Mouse (Mus musculus) small intestine, adult 2 months (tissue): ENCODE results near the gene Mtss1l. TPM values are rescaled to one million over a fixed set of nuclear protein-coding genes. Genes with fewer than 3 reads are reported as not detected.

Experiments used
- H3K27ac ChIP-seq: fragments of 200-500 bp; 2 replicates; pipeline ENCODE4 v1.5.1; 2012; ENCODE audit warnings: low read depth, low read length, control low read depth, inconsistent platforms; ENCODE audit not compliant: insufficient read depth
- H3K27me3 ChIP-seq: fragments of 200-500 bp; 2 replicates; pipeline ENCODE4 v1.6.1; 2012; ENCODE audit warnings: mild to moderate bottlenecking, moderate library complexity, low read length, inconsistent platforms; ENCODE audit not compliant: control insufficient read depth, insufficient read depth
- H3K36me3 ChIP-seq: fragments of 200-500 bp; 2 replicates; pipeline ENCODE4 v1.6.1; 2012; ENCODE audit warnings: mild to moderate bottlenecking, low read length, control low read depth, inconsistent platforms; ENCODE audit not compliant: control insufficient read depth, insufficient read depth
- H3K4me1 ChIP-seq: fragments of 200-500 bp; 2 replicates; pipeline ENCODE4 v1.6.1; 2012; ENCODE audit warnings: low read length, inconsistent platforms, mixed read lengths; ENCODE audit not compliant: control insufficient read depth, insufficient read depth, insufficient read length
- H3K4me3 ChIP-seq: fragments of 200-500 bp; 2 replicates; pipeline ENCODE4 v1.5.1; 2012; ENCODE audit warnings: low read depth, mild to moderate bottlenecking, control low read depth, inconsistent platforms, low read length, moderate library complexity
- CTCF ChIP-seq: fragments of 200-500 bp; IDR thresholded peaks from 2 replicates; pipeline ENCODE4 v1.5.1; 2012; ENCODE audit warnings: low read depth, mild to moderate bottlenecking, control low read depth, inconsistent platforms, low read length, moderate library complexity, mixed read lengths; ENCODE audit not compliant: insufficient replicate concordance, insufficient read length; ENCODE audit errors: extremely low read depth
- POLR2A ChIP-seq: fragments of 200-500 bp; IDR thresholded peaks from 2 replicates; pipeline ENCODE4 v1.6.1; 2012; ENCODE audit warnings: low read depth, mild to moderate bottlenecking, control low read depth, inconsistent platforms, low read length, moderate library complexity
- WGBS: fragments of 180-500 bp; shearing (Covaris S2); methylation state at CpG from one replicate; pipeline ENCODE4 v1.1.7; 2018; 5-methylcytosine and 5-hydroxymethylcytosine counted together
- polyA plus RNA-seq: library from polyadenylated mRNA; depleted of rRNA; stranded (reverse); fragments of >200 nt; gene quantifications from 2 replicates; pipeline ENCODE4 v1.2.3, GENCODE M21; 2012

The Mtss1l gene
- polyA plus RNA-seq, 1 experiment: 21.9 TPM

- no peak for TF ChIP-seq CTCF
- TF ChIP-seq POLR2A: no peak
- WGBS: 83% methylated on average over 7 of the region's 7 CpGs
- Histone ChIP-seq H3K36me3 (peaks cover 3% of the 10 kb centered on the region; the same call in 1 of the 2 replicates), H3K27ac (no peak overlapping the region), H3K4me3 (no peak overlapping the region), H3K27me3 (no peaks in the 10 kb centered on the region), H3K4me1 (peaks cover 4% of the 10 kb centered on the region; the same call in 1 of the 2 replicates)
Observed at GRCm38 (mm10) chr8:110699501-110699900, 21.8 kb upstream of the Mtss1l start.

- H3K4me3 ChIP-seq: no peak overlapping the region
- no peaks in the 10 kb centered on the region for H3K27me3 ChIP-seq
- 96% methylated on average over 2 of the region's 2 CpGs for WGBS
Observed at GRCm38 (mm10) chr8:110700561-110700960, 20.7 kb upstream of the Mtss1l start.

GRCm38 (mm10) chr8:110702636-110703459 lies 18.4 kb upstream of the Mtss1l start:
- Histone ChIP-seq H3K4me1 (peaks cover 4% of the 10 kb centered on the region; the same call in 1 of the 2 replicates), H3K4me3 (no peak overlapping the region), H3K27ac (no peak overlapping the region; the same call in 1 of the 2 replicates), H3K27me3 (no peaks in the 10 kb centered on the region), H3K36me3 (no peaks in the 10 kb centered on the region)
- WGBS: 69% methylated on average over 9 of the region's 9 CpGs
- TF ChIP-seq CTCF: no peak
- TF ChIP-seq POLR2A: no peak

More at GRCm38 (mm10) chr8:110700561-110700960, 20.7 kb upstream of the Mtss1l start:
- Histone ChIP-seq H3K27ac (no peak overlapping the region), H3K36me3 (peaks cover 3% of the 10 kb centered on the region; the same call in 1 of the 2 replicates), H3K4me1 (peaks cover 4% of the 10 kb centered on the region; the same call in 1 of the 2 replicates)
- TF ChIP-seq POLR2A (no peak), CTCF (no peak)

- Histone ChIP-seq H3K27ac (no peak overlapping the region; the same call in 1 of the 2 replicates), H3K36me3 (no peaks in the 10 kb centered on the region), H3K4me3 (no peak overlapping the region), H3K4me1 (peaks cover 4% of the 10 kb centered on the region; the same call in 1 of the 2 replicates), H3K27me3 (no peaks in the 10 kb centered on the region)
- WGBS: 65% methylated on average over 9 of the region's 9 CpGs
- TF ChIP-seq POLR2A (no peak), CTCF (no peak)
Observed at GRCm38 (mm10) chr8:110703460-110704061, 17.7 kb upstream of the Mtss1l start.

- H3K27ac ChIP-seq: no peak overlapping the region
- H3K27me3 ChIP-seq: no peaks in the 10 kb centered on the region
- TF ChIP-seq CTCF: no peak
- TF ChIP-seq POLR2A: no peak
- peaks cover 4% of the 10 kb centered on the region; the same call in 1 of the 2 replicates for H3K4me1 ChIP-seq
- H3K36me3 ChIP-seq: no peaks in the 10 kb centered on the region
- 99% methylated on average over 3 of the region's 3 CpGs for WGBS
- no peak overlapping the region for H3K4me3 ChIP-seq
Observed at GRCm38 (mm10) chr8:110704103-110704502, 17.2 kb upstream of the Mtss1l start.

GRCm38 (mm10) chr8:110705391-110706287 lies 15.6 kb upstream of the Mtss1l start:
- Histone ChIP-seq H3K27me3 (no peaks in the 10 kb centered on the region), H3K4me1 (peaks cover 4% of the 10 kb centered on the region; the same call in 1 of the 2 replicates), H3K4me3 (no peak overlapping the region), H3K36me3 (peaks cover 5% of the 10 kb centered on the region; the same call in 1 of the 2 replicates), H3K27ac (no peak overlapping the region)
- 84% methylated on average over 14 of the region's 14 CpGs for WGBS
- TF ChIP-seq POLR2A: no peak
- TF ChIP-seq CTCF: no peak

- peaks cover 4% of the 10 kb centered on the region; the same call in 1 of the 2 replicates for H3K4me1 ChIP-seq
- H3K27ac ChIP-seq: no peak overlapping the region
- H3K36me3 ChIP-seq: peaks cover 8% of the 10 kb centered on the region; the same call in 1 of the 2 replicates
- H3K4me3 ChIP-seq: no peak overlapping the region
- TF ChIP-seq CTCF: no peak
- TF ChIP-seq POLR2A: no peak
- H3K27me3 ChIP-seq: no peaks in the 10 kb centered on the region
- 97% methylated on average over 3 of the region's 3 CpGs for WGBS
Observed at GRCm38 (mm10) chr8:110706288-110706870, 14.9 kb upstream of the Mtss1l start.
